Mouse (Mus musculus) c-Kit-positive CD71-positive TER-119-positive erythroid progenitor cells, embryonic 14.5 days (primary cell): ENCODE results near the gene Gif.

ENCODE experiments used
- DNase-seq: peaks from one replicate; pipeline ENCODE4 v3.0.0-alpha.2; 2013; ENCODE audit warnings: low spot score

Gif gene

DNA sequence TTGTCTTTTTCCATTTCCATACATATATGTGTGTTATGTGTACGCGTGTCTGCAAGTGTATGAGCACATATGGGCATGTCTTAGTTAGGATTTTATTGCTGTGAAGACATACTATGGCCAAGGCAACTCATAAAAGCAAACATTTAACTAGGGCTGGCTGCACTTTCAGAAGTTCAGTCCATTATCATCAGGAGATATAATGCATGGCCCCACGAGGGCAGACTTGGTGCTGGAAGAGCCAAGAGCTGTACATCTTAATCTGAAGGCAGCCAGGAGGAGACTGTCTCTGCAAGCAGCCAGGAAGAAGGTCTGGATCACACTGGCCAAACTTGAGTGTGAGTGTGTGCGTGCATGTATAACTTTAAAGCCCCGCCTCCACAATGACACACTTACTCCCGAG is 47.1 kb downstream of the Gif start:
- DNase-seq, result no peak

DNA sequence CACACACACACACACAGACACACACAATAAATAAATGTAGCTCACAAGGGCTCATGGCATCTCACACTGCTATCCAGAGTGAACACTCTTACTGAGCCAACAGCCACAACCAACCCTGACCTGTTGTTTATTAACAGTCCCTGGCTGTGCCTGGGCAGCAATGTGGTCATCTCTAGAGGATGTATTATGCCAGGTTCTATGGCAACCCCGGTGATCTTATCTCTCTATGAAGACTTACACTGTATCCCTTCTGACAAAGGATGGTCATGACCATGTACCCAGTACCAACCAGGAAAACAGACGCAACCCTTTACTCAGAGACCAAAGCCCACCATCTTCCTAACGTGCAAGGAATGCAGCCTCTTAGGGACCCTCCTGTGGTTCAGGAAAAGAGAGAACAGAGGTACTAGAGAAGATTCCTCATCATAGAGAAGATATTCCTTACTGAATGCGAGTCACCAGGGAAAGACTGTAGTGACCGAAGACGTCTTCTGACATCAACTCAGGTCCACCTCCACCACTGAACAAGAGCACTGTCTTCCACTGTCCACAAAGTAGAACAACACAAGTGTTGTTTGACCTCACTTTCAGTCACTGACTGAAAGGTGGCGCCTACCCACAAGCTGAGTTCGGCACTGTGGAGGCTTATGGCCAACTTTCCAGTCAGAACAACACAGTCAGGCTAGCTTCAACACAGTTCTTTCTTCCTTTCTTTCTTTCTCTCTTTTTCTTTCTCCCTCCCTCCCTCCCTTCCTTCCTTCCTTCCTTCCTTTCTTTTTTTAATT is 53.4 kb downstream of the Gif start:
- no peak for DNase-seq

DNA sequence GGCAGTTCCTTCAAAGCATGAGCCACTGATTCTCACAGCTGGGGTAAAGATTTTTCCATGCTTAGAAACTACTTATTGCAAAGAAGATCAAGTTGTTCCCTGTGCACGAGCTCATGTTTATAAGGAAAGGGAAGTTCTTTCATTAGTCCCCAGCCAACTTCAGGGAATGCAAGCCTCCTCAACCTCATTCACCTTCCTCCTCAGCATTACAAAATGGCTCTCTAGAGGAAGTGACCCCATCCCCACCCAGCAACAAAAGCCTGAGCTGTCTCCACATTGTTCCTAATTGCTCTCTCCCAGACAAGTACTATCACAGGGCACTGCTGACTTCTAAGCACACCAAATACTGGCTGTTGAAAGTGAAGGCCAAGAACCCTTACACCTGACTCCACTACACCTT is 57.1 kb downstream of the Gif start:
- no peak for DNase-seq

- no peak for DNase-seq
Observed at GRCm38 (mm10) chr19:11807251-11807650, 59.9 kb downstream of the Gif start.

GRCm38 (mm10) chr19:11807822-11808221 is 60.5 kb downstream of the Gif start:
- DNase-seq, result no peak

- DNase-seq, result no peak
Observed at GRCm38 (mm10) chr19:11808452-11808851, 61.1 kb downstream of the Gif start.

DNA sequence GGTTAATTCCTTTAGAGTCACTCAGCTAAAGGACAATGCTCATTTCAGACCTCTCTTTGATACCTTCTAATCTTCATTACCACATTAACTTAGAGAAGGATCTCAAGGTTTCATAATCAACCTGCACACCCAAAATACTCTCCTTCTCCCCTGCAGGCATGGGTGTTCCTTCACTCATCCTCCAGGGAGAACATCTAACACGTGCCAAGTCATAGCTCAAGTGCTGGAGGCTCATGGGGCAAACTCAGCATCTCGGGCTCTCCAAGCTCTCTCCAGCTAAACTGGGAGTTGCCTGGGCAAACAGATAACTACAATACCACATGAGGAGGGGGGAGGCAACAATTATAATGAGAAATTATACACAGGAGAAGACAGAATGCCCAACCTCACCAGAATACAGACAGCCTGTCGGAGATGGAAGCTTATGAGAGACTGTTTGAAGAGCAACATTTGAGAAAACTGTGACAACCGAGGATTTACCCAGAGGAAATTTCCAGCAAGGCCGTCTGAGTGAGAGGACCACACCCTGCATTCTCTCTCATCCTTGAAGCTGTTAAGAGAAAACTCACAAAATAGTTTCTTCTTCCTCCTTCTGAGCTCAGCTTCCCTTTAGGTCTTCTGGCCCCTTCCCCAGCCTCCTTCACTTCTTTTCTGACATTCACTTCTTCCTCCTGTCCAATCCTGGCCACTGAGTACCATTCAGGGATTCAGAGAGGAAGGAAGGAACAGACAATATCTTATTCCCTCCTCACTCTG is 62.8 kb downstream of the Gif start:
- DNase-seq, result no peak

- no peak for DNase-seq
Observed at GRCm38 (mm10) chr19:11810856-11811255, 63.5 kb downstream of the Gif start.

- DNase-seq, result no peak
Observed at GRCm38 (mm10) chr19:11811688-11812365, 64.5 kb downstream of the Gif start.
